Mouse (Mus musculus) A20 (cell line): ENCODE measurements at regions not wholly inside any gene's neighbourhood (a gene's known extent, or its start where the extent isn't known, plus 50 kb on each side); places are given as distances from the start of the nearest gene placed in this dataset.
"Not testable (repeated sequence)": the region's sequence is repeated elsewhere in the genome, so short reads cannot be mapped to it uniquely, and the experiment has no call there.

Source experiments
- DNase-seq: peaks from one replicate; pipeline ENCODE4 v3.0.0-alpha.2; 2011; ENCODE audit warnings: low read depth, low spot score

GRCm38 (mm10) chr6:143431896-143432450 is 265.0 kb downstream of the Etnk1 start:
- no peak for DNase-seq

- no peak for DNase-seq
Observed at GRCm38 (mm10) chr6:143437367-143438271, 270.6 kb downstream of the Etnk1 start.

- no peak for DNase-seq
Observed at GRCm38 (mm10) chr6:143438272-143438591, 271.2 kb downstream of the Etnk1 start.

- no peak for DNase-seq
Observed at GRCm38 (mm10) chr6:143439484-143439883, 272.5 kb downstream of the Etnk1 start.

- no peak for DNase-seq
Observed at GRCm38 (mm10) chr6:143440237-143440950, 273.4 kb downstream of the Etnk1 start.

- DNase-seq = no peak
Observed at GRCm38 (mm10) chr6:143442361-143442760, 275.3 kb downstream of the Etnk1 start.

GRCm38 (mm10) chr6:143443446-143443845 is 276.4 kb downstream of the Etnk1 start:
- DNase-seq = no peak

- DNase-seq = no peak
Observed at GRCm38 (mm10) chr6:143444782-143445181, 277.8 kb downstream of the Etnk1 start.

GRCm38 (mm10) chr6:143445834-143446552 is 279.0 kb downstream of the Etnk1 start:
- no peak for DNase-seq

- DNase-seq = no peak
Observed at GRCm38 (mm10) chr6:143447060-143447459, 280.0 kb downstream of the Etnk1 start.

GRCm38 (mm10) chr6:143449071-143449470 is 282.1 kb downstream of the Etnk1 start:
- DNase-seq = no peak

GRCm38 (mm10) chr6:143451869-143452268 is 284.8 kb downstream of the Etnk1 start:
- DNase-seq = no peak

GRCm38 (mm10) chr6:143454695-143455218 is 287.7 kb downstream of the Etnk1 start:
- no peak for DNase-seq

GRCm38 (mm10) chr6:143464907-143465537 is 298.0 kb downstream of the Etnk1 start:
- DNase-seq = no peak

- not testable (repeated sequence) for DNase-seq
Observed at GRCm38 (mm10) chr6:143472676-143473075, 305.7 kb downstream of the Etnk1 start.

GRCm38 (mm10) chr6:143474396-143474795 is 307.4 kb downstream of the Etnk1 start:
- DNase-seq = no peak

- DNase-seq = no peak
Observed at GRCm38 (mm10) chr6:143475296-143475695, 308.3 kb downstream of the Etnk1 start.

- no peak for DNase-seq
Observed at GRCm38 (mm10) chr6:143477396-143477795, 310.4 kb downstream of the Etnk1 start.

GRCm38 (mm10) chr6:143479239-143479638 is 312.2 kb downstream of the Etnk1 start:
- no peak for DNase-seq

GRCm38 (mm10) chr6:143479701-143480388 is 312.8 kb downstream of the Etnk1 start:
- DNase-seq = no peak

GRCm38 (mm10) chr6:143482272-143482671 is 315.3 kb downstream of the Etnk1 start:
- no peak for DNase-seq
